Mouse (Mus musculus) embryo, embryonic 10 days (tissue): Measurements from ENCODE around the gene Psmb7.

Experiments used
- DNase-seq: peaks from one replicate; pipeline ENCODE4 v3.0.0-alpha.2; 2015; ENCODE audit warnings: low spot score

Gene Psmb7

DNA sequence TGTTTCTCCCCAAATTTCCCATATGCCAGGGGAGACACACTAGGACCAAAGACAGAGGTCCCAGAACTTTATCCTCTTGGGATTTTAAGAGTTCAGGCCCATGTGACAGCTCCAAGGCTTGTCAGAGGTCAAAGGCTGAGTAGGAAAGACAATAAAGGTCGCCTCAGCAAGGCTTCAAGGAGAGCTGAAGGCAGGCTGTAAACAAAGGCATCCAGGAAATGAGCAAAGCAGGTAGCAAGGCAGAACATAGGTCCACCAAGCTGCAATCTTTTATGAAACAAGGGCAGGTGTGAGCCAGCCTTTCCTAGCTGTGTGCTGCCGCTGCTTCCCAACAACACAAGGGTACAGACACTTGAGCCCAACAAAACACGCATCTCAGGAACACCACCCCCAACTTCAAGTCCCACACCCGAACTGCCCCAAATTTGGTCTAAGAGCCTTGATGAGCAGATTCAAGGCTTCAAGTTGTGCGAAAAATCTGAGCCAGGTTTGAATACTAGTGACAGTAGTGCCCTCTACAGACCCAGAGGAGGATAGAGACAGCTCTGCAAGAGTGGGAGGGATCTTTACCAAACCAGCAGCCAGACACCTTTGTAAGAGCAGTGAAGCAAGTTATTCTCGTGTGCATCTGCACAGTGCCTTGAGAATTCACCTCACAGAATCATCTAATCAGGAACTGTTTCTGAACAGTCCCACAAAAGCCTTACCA lies 52.0 kb downstream of the Psmb7 start:
- DNase-seq, result peak; percentile 15

DNA sequence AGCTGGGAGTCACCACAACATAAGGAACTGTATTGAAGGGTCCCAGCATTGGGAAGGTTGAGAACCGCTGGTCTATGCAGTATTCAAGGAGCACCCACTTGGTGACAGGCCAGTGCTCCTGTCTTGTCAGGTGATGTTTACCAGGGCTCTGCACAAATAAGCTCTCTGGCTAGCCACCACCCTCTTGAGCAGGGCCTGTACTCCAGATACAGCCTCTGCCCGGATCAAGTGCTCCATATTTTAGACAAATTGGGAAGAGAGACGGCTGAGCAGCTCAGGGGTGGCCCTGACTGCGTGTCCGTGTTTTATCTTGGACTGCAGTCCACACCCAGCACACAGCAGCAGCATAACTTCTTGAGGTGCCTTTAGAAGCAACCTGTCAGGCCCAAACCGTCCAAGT lies 57.2 kb downstream of the Psmb7 start:
- no peak for DNase-seq

DNA sequence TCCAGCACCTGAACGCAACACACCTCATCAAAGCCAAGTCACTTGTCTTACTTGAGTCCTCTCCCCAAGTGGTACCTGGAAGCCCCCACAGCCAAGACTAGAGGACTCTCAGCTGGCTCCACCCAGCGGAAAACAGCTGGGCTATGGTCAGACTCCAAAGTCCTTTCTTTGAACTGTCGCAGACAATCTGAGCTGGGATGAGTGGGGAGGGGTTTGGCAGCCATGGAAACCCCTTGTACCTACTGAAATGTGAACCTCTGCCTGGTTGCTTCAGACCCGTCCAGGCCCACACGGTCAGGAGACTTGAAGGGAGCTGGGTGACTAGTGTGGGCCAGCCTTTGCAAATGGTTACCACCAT lies 58.5 kb downstream of the Psmb7 start:
- peak; percentile 66 for DNase-seq

DNA sequence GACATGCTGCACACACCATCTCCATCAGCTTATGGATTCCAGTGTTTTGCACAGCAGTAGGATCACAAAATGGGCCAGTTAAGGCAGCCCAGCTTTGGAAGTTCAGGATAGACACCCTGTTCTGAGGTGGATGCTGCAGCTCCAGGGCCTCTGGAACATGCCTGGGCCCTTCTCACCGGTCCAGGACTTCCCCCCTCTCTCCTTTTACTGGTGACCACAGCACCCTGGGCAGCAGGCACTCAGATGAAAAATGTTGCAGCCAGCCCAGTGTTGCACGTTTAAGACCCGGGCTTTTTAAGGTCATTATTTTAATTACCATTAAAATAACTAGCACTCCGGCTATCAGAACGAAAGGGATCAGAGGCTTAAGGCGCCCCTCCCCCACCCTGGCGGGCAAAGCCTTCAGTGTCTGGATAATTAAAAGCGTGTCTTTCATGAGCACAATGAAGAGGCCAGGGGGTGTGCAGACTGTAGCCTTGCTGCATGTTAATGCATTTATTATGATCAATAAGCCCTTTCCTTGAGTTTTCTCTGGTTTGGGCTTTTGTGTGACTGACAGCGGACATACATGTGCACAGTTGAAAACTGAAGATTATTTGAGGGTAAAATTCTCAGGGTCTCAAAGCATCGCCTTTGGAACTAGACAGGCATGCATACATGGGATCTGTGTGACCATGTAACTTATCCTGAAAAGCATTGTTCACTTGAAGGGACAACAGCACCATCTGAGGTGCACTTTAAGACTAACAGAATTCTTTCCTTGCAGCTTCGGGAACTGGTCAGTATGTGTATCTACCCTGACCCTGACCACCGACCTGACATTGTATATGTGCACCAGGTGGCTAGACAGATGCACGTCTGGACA lies 59.1 kb downstream of the Psmb7 start:
- DNase-seq, result peak; percentile 32

DNA sequence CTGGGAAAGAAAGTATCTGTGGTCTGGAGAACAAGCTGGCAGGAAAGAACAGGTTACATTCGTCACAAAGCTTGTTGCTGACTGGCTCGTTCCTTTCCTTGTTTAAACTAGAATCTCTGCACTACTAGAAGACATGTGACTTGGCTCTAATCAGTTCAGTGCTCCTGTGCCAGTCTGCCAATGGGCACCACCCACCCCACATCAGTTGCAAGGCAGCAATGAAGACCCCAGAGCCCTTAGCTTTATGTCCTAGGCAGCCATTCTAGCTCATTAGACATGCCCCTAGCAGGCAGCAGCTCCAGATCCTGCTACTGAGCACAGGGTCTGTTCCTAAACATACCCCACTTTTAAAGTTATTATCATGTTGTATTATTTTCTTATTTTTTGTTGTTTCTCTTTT lies 59.9 kb downstream of the Psmb7 start:
- DNase-seq, result no peak

DNA sequence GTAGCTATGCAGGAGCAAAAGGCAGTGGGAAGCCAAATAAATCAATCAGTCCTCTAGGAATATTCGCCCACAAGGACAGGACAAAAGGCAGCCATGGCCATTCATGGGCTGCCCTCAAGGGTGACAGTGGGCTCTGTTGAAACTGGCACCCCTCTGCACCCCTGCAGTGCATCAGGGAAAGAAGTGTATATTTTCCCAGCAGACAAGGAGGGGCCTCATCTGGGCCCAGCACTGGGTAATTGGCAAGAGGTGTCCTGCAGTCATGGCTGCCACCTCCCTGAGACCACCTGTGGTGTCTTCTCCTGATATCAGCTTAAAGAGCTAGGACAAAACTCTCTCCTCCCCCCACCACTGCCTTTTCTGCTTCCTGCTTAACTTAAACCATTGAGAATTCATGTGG lies 64.4 kb downstream of the Psmb7 start:
- DNase-seq, result no peak

DNA sequence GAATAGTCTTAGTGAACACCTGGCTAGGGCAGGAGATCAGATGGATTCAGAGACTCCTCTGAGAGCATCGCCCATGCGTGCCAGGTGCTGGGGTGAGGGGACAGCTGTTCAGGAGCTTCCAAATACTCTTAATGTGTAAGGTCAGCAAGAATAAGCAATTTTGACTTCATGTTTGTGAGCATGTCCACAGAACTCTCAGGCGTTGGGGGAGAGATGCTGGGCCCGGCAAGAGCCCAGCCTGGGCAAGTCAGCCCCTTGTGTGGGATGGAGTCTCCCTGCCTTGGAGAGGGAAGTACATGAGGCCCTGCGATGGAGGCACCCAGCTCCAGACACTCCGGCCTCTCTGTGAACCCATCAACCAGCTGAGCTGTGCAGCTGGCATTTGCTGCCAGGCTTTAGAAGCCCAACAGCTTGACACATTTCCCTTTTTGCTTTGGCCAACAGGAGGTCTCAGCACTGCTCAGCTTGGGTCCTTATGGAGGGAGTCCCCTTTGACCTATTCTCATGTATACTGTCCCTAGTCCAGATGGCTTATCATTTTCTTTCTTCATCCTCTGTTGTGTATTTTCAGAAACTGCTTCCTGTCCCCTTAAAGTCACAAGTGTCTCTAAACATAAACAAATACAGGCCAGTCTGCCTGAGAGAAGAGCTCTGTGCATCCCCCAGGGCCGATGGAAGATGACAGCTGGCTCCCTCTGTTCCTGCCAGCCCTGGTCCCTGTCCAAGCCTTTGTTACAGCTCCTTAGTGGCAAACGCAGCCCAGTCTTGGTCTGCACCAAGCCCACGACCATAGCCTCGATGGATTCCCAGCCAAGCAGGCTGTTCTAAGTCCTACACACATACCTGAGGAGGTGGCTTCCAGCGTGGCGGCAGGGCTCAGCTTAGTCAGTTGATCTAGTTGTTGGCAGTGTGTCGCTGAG lies 65.0 kb downstream of the Psmb7 start:
- no peak for DNase-seq

DNA sequence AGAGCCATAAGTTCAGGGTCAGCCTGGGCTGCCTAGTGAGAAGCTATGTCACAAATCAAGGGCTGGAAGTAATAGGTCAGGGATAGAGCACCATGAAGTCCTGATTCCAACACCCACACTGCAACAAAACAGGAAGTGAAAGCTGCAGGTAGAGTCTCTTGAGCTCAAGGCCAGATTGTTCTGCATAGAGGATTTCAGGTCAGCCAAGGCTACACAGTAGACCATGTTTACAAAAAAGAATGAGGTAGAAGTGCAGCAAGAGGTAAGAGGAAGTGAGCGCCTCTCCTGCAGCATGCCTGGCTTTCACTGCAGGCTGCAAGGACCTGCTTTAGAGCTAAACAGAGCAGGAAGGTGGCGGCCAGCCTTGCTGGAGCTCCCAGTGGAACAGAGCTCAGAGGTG lies 69.2 kb downstream of the Psmb7 start:
- no peak for DNase-seq

DNA sequence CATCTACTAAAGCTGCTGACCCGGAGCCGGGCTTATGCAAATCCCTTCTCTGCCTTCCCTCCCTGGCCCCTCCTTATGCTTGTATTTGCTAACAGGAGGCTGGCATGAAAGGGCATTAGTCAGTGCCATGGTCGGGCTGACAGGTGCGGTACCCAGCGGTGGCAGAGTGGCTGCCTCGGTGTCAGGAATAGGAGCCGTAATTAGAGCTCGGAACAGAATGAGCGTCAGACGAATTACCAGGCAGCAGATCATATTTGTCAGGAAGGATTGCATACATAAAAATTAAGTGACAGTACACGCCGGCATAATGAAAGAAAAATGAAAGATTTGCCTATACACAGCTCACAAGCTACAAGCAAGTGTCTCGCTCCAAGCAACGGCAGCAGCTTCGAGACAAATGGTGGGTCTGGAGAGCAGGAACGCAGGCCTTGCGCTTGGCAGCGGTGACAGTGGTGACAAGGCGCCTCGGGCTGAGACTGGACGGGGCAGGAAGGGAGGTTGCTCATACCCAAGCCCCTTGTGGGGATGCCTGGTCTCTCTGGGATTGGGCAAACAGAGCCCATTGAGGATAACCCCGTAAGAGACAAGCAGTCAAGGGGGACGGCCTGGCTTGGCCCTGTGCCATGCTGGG lies 71.8 kb downstream of the Psmb7 start:
- DNase-seq, result no peak

DNA sequence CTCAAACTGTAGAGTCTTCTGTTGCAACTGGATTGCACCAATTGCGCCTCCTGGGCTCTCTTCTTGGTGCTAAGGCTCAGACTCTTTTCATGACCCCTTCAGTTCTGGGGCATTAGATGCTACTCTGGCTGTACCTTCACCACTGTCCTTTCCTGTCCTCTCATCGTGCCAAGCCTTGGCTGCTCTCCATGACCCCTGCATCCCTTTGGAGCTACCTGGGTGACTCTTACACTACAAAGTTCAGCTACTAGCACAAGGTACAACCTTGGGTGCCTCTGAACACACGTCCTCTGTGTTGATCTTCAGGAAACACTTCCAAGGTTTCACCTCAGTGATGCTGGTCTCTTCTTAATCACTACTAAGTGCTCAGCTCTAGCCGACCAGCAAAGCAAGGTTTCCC lies 81.3 kb downstream of the Psmb7 start:
- no peak for DNase-seq

DNA sequence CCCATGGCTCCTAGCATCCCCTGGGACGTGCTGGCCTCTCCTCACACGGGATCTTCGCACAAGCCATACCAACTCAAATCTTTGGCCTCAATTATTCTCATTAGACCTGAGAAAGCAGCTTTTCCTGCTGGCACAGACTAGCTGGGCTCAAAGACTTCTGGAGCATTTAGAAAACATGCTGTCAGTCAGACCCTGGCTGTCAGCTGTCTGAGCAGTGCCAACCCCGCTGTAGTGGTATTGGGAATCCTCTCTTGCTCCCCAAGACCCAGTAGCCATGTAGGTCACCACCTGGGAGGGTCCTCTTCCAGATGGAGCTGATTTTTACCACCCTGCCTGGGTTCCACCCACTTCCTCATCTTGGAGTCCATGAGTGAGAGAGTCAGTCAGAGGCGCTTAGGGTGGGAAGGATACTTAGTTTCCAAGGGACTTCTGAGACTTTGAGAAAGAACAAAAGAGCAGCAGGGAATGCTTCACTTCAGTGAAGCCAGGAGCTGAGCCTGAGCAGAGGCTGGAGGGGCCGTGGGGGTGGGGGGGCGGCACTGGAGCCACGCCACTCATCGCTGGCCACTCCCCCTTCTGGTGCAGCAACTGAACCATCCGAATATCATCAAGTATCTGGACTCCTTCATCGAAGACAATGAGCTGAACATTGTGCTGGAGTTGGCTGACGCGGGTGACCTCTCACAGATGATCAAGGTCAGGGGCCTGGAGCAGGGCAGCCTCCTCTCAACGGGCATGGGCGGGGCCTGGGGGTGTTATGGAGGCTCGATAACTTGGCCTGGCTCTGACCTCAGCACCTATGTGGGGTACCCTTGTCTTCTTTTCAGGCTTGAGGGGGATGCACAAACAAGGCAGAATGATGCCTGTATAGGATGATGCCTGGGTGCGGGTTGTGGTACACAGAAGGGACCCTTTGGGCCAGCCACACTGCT lies 83.3 kb downstream of the Psmb7 start:
- no peak for DNase-seq

DNA sequence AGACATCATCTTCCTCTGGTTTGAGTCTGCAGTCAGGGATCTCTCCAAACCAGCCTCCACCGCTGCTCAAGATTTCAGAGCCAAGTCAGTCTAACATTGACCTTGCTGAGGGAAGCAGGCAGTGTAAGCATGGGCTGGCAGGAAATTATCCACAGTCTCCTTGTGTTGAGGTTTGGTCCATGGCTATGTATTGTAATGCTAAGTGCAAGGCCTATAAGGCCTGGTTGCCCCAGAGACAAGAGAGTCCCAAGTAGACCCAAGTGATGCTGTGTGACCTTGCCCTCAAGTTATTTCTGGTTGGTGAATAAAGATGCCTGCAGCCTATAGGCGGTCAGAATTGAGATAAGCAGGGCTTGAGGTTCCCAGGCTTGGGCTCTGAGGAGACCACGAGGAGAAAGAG lies 87.2 kb downstream of the Psmb7 start:
- DNase-seq, result no peak

DNA sequence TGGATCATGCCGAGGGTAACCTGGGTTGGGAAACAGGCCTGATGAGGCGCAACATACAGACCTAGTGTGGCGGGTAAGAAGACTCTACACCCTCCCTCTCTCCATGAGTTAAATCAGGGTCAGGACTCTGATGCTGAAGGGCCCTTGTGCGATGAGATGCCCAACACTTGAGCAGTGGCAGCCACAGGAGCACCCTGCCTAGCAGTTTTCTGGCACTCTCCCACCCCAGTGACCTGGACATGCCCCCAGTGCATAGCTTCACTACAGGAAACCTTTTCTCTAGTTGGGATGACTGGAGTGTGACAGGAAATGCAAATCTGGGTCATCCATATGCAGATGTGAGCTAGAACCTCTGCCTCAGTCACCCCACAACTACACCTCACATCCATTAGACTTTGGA lies 88.2 kb downstream of the Psmb7 start:
- DNase-seq, result no peak

DNA sequence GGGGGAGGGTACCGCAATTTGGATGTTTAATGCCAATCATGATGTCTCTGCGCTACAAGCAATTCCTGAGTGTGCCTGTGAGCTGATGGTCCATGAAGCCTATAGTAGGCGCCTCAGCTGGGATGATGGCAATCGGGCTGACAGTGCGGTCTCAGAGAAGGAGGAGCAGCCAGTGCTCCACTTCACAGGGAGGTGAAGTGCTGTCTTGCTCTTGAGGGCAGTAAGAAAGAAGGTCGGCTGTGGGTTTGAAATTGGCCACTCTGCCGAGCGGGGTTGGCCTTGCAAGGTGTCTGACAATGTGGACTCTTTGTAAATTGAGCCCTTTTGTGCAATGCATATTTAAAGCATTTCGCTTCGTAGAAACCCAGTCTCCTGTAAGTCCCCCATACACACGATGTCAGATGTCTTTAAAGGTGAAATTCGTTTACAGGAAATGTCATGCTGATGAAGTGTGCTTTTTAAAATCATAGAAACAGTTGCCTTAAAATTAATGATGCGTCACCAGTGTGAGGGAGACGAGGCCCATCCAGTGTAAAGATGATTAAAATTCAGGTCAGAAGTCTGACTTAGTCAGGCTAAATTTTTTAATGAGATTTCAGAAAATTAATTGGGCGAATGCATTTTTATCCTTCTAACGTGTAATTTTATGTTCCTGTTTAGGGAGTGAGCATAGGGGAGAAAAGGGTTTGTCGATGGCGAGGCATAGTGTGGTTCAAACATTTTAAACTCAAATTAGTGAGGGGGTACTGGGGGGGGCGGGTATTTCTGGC lies 89.5 kb downstream of the Psmb7 start:
- no peak for DNase-seq

DNA sequence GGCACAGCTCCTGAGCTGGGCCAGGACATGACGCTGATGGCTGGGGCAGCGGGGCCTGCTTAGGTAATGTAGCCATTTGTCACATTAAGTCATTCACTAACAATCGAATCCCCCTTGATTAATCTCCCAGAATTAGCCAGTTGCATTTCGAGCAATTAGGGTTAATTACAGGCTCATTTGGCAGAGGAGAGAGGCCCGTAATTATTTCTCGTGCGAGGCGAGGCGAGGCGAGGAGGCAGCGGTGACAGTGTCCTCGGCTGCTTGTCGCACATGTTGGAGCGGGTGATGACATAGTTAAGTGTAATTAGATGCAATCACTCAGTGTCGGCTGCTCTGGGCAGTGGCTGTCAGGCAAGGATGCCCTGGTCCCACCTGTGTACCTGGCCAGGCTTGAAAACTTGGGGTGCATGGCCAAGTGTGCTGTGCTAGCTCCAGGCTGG lies 91.9 kb downstream of the Psmb7 start:
- no peak for DNase-seq

DNA sequence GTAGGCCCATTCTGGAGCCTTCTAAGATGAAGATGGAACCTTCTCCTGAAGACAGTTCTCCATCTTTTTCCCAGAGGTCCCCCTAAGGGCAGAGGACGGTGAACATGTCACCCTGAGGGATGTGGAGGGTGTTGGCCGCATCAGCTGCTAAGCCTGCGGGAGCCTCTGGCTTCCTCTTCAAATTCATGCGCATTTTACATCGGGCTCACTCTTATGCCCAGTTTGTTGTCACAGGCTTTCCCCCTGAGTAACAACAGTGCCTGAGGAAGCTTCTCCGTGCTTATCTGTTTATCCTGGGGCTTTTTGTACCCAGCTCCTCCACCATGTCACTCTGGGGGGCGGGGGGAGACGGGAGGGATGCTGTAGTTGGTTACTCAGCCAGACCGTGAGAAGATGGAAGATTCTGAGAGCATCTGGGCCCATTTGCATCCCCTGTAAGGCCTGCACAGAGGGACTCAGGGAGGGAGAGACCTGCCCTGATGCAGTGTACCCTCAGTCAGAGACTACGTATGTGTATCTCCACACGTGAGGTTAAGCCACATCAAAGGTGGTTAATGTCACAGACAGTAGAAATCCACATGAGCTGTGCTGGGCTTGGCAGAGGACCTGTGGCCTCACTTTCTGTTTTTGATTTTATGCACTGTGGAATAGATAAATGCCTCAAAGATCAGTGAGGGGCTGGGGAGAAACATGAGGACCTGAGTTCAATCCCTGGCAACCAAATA lies 95.9 kb downstream of the Psmb7 start:
- DNase-seq, result no peak

DNA sequence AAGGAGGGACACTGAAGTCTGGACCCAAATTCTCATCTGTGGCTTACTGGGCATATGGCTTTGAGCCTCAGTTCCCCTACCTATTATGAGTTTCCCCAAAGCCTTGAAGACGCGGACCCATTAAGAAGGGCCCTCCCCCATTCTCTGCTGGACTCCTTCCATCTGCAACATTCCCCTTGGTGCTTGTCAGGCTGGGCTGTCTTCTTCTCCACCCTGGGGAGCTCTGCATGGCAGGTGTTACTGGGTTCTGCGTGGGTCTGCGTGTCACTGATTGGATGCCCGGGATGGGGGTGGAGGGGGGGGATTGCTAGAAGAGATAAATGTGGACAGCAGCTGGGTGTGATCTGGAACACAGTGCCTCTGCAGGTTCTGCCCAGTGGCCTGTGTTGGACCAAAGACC lies 97.1 kb downstream of the Psmb7 start:
- no peak for DNase-seq

DNA sequence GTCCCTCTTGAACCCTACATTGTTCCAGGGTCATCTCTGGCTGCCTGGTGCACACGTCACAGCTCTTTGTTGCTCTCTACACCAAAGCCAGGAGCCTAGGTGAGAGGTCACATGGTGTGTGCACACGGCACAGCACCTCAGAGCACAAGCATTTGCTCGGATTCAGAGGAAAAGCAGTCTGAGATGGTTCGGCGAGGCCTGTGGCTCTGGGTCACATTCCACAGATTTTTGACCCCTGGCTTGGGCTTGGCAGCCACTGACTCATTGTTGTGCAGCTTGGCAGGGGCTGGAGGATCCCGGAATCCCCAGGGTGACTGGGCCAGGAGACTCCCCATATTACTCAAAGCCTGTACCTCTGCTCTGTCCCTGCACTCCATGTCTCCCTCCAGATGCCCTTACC lies 97.7 kb downstream of the Psmb7 start:
- DNase-seq, result peak; percentile 87

DNA sequence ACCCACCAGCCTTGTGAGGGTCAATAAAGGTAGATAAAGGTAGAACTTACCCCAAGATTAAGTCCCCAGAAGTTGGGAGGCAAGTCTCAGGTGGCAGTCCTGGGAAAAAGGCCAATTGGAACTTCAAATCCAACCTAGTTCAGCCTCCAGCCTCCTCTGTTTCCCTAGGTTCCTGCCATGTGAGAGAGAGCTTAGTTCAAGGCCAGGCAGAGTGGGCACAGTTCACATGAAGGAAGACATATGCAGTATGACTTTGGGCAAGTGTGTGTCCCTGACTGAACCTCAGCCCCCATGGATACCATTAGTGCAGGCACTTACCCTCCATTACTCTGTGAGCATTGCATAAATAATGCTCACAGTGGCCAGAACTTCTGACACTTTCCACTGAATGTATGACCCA lies 98.2 kb downstream of the Psmb7 start:
- DNase-seq, result no peak

DNA sequence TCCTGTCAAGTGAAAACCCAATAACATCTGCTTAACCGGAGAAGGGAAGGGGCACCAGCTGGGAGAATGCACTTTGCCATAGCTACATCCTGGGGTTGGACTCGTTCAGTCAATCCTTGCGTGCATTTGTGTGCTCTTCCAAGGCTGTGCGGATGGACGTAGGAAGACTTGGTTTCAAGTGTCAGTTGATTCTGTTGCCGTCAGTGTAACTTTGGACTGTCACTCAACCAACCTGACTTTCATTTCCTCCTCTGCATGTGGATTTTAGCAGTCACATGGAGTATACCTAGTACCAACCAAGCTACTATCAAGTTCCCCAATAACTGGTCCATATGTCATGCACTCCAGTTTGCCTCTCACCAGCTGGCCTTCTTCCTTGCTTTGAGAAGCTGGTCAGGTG lies 98.9 kb downstream of the Psmb7 start:
- no peak for DNase-seq
